Mouse (Mus musculus) heart, adult 9 months (tissue): ENCODE results near the gene Rnf181.
A peak's percentile ranks its signal among the peaks of the same experiment; 100 is the strongest.

ENCODE experiments used
- DNase-seq, 2 experiments: peaks; one replicate each; pipeline ENCODE4 v3.0.0; 2022; ENCODE audit warnings: low spot score in 2 of 2

The Rnf181 gene

DNA sequence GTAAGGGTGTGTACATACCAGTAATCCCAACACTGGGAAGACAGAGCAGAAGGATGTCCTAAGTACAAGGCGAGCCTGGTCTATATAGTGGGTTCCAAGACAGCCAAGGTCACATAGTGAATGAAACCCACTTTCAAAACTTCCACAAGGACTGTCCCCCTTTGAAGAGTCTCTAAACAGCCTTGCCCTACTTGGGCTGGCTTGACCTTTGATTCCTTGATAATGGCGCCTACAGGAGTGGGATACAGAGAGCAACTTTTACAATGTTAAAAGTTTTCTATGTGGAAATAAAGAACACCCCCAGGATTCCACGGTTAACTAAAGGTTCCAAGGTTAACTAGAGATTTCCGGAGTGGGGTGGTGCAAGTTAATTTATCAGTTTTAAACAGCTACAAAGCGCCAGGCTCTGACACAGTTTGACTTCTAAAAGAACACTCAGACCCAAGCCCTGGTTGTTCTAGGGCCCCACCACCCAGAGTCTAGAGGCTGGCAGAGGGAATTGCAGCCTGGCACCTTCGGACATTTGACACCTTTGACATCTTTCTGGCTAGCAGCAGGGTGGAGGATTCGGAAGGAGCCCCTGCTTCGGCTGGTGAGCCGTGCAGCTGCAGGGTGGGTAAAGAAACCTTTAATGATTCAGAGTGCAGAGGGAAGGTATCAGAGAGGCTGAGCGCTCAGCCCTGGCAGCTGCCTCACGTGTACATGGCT lies 6.7 kb downstream of the Rnf181 start:
- no peak for DNase-seq

DNA sequence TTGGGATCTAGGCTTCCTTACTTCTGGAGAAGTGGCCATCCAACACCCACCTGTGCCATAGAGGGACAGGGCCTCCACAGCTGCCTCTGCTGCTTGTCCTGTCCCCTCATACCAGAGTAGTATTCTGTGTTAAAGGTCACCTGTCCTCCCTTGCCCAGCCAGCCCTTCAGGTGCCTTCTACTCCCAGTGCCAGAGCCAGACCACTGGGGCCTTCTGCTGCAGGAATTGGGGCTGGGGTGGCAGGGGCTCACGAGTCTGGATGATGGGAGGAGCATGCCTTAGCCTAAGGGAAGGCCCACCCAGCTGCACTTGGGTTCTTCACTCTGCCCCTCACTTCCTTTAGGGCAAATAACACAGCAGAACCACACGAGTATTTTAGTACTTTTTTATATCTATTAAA lies 7.4 kb downstream of the Rnf181 start:
- no peak for DNase-seq

DNA sequence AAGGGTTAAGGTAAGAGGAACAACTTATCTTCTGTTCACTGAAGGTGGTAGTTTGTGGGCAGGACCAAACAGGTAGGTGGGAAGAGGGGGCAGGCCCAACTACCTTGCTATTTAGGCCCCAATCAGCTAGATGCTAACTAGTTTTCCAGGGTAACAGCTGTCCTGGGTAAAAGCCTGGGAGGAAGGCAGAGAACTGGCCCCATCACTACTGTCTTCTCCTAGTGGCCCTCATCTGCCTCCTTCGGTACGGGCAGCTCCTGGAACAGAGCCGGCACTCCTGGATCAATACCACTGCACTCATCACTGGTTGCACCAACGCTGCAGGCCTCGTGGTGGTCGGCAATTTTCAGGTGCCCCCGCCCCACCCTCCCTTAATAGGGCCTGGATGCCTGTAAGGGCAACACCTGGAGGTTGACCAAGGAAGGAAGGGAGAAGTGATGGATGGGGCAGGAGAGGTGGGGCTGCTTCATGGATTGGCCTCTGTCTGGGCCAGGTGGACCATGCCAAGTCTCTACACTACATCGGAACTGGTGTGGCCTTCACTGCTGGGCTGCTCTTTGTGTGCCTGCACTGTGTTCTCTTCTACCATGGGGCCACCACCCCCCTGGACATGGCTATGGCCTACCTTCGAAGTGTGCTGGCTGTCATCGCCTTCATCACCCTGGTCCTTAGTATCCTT lies 8.5 kb downstream of the Rnf181 start:
- no peak for DNase-seq

DNA sequence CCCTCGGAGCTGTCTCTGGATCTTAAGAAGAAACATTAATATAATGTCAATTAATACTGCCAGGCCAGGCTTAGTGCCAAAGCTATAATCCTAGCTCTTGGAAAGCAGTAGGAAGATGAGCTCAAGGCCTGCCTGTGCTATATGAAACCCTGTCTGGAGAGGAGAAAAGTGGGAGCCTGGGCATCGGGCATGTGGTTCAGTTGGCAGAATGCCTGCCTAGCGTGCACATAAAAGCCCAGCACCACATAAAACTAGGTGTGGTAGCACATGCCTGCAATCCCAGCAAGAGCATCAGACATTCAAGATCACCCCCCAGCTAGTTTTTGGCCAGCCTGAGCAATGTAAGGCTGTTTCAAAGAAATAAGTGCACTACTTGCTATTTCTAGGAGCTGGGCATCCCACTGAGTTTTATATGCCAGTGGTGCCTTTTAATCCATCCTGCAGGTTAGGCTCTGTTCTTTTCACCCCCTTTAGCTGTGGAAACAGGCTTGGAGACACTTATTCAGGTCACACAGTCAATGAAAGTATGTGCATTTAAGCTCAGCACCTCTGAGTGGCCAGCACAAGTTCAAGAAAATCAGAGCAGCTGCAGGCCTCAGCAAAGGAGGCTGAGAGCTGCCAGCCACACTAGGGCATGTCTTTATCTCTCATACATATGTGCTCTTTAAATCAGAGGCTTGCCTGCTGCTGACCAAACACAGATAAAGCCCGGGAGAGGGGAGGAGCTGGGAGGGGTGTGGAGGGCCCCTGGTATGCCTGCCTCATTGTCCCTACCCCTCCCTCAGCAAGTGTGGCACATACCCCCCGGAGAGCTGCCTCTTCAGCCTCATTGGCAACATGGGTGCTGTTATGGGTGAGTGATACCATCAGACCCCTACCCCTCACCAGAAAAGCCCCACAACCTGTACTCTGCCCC lies 9.3 kb downstream of the Rnf181 start:
- DNase-seq: no peak

DNA sequence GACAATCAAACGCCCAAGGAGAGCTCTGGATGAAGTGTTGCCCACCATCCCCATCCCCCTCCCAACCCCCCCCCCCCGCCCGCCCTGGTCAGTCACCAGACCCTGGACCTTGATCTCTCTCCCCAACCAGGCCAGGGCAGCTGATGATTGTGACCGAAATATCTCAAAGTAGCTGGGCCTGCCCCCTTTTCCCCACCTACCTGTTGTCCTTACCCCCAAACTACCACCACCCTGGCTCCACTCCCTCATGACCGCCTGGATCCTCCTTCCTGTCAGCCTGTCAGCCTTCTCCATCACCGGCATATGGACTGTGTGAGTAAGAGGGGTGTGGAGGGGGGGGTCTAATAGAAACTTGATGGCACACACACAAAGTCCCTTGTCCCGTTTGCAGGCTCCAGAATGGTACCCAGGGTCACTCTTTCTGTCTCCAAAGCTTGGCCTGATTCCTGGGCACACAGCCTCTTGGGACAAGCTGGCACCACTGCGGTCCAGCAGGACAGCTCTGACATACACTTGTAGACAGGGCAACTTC lies 10.7 kb downstream of the Rnf181 start:
- no peak for DNase-seq

DNA sequence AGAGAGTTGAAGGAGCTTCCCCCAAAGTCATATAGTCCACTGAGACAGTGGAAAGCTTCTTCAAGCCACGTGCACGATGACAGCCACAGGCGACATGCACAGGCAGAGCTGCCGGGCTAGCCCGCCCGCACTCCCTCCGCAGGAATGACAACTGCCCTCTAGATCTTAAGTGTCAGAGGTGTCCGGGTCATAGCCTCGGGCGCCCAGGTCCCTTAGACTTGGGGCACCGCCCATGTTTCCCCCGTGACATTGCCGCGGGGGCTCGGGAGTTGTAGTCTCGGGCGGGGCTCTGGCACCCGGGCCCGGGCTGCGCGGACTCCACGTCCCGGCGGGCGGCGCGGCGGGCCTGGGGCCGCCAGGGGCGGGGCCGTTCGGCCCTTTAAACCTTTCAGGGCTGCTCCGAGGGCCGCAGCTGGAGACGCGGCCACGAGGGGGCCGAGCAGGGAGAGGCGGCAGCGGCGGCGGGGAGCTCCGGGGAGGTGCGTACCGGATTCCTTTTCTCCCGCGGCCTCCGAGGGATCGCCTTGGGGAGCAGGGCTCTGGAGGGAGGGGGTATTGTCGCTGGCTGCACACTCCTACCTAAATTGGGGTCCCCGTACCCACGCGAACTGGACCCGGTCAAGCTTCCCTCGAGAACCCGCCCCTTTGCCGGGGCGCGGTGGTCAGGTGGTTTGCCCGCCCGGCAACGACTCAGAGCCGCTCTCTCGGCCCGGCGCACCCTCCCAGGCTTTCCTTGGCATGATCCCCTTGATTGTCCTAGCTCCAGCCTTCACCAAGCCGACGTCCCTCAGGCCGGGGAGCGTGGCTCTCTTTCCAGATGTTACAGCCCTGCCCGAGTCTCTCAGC lies 11.5 kb downstream of the Rnf181 start, which contains the start of gene Tmem150a:
TSS of gene Tmem150a (plus strand) at position 382 of the 846 bp plus-strand sequence.
- DNase-seq: peak; percentile 87 to 90

DNA sequence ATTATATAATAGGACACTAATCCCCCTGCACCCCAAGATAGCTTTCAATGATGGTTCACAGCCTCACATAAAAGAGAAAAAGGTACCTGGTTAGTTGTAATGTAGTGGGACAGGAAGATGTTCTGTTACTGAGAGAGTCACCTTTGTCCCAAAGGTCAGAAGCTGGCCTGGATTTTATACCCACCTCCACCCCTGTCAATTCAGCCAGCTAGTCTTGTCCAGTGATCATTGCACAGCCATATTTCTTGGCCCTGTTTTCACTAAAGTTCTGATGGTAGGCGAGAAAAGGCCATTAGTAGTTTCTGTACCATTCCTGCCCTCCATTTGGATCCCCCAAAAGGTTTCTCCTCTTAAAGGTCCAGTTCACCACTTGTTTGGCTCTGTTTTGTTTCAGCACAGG lies 12.7 kb downstream of the Rnf181 start:
- no peak for DNase-seq

DNA sequence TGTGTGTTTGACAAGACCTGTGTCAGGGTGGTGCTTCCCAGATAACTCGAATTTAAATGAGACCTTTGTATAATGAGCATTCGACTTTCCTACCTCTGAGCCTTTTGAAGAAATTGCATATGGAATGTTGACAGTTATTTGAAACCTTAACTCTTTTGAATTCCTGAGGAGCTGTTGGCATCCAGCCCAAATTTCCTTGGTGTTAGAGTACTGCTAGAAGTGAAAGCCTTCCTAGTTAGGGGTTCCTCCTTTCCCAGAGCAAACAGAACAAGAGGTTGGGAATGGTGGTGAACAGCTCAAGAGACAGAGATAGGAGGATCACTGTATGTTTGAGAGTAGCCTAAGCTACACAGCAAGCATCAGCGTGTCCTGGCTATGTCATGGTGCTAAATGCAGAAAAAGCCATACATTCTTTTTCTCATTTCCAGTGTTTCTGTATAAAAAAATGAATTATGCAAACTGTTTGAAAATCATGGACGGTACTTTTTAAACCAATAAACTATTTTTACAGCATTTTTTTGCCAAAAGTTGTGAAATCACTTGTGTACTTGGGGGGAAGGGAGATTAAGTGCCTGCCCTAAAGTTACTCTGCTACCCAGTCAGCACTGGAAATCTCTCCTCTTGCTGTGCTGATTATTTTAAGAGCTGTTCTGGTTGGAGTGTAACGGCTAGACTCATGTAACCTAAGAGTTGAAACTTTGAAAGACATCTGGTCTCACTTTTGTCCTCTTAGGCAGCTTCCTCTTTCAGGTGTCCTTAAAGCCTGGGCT lies 13.9 kb downstream of the Rnf181 start:
- DNase-seq: no peak

DNA sequence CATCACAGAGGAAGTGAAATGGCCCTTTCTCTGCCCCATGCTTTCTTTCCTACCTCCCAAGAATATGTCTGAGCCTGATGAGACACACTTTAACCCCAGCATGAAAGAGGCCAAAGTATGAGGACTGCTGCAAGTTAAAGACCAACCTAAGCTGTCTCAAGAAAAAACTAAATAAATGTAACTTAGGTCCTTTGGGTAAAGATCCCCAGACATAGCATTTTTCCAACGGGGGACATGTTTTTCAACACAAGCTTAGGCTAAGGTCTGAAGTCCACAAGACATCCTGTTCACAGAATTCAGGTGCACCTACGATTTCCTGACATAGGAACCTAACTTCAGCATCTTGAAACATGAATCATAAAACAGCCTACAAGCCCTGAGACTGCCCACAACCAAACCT lies 16.5 kb downstream of the Rnf181 start:
- no peak for DNase-seq

DNA sequence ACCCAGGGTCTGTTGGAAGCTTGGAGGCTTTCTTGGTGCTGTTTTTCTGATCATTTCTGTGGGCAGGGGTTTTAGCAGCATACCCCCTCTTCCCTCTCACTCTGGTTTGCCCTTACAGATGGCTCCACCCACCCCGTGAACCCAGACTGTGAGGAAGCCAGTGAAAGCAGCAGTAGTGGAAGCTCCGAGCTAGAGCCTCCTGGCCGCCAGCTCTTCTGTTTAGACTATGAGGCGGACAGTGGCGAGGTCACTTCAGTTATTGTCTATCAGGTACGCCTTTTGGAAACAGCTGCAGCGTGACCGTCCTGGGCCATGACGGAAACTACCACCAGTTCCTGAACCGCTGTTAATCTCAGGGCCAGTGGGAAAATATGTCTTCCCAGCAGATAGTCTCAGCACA lies 18.3 kb downstream of the Rnf181 start:
- DNase-seq: no peak

DNA sequence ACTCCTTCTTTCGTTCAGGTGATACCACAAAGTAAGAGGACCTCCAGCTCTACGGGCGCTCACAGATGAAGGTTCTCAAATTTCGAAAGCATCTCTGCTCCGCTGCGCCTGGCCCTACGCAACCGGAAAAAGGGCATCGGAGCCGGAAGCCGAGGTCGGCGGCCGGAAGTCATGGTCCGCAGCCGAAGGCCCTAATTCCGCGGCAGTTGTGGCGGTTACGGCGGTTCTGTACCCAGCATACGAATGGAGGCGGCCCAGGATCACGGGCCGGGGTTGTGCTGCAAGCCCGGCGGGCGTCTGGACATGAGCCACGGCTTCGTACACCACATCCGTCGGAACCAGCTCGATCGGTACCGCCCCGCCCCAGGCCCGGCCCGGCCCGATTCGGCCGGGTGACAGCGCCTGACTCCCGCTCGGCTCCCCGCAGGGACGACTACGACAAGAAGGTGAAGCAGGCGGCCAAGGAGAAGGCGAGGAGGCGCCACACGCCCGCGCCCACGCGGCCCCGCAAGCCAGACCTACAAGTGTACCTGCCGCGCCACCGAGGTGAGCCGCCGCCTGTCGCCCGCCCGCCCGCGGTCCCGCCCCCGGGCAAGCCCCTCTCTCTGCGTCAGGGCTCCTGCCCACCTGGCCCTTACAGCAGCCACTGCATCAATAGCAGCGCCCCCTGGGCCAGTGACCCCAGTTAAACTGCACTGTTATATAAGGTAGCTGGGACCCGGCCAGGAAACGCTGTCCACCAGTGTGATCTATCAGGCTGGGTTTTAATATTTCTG lies 19.4 kb downstream of the Rnf181 start, which contains the start of gene 0610030E20Rik:
TSS of gene 0610030E20Rik (plus strand) at position 152 of the 776 bp plus-strand sequence.
- DNase-seq: peak; percentile 80 to 81

DNA sequence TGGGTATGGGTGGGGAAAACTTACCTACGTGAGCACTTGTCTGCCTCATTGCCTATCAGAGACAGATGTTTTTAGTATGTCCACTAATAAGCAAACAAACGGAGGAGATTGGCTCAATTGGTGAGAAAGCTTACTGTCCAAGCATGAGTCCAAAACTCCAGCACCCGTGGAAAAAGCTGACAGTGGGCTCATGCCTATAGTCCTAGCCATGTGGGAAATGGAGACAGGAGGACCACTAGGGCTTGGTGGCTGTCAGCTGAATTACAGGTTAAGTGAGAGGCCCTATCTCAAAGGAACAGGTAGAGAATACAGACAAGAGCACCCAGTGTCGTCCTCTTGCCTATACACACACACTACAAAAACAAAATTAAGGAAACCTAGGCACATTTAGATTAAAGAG lies 20.5 kb downstream of the Rnf181 start:
- DNase-seq: no peak

DNA sequence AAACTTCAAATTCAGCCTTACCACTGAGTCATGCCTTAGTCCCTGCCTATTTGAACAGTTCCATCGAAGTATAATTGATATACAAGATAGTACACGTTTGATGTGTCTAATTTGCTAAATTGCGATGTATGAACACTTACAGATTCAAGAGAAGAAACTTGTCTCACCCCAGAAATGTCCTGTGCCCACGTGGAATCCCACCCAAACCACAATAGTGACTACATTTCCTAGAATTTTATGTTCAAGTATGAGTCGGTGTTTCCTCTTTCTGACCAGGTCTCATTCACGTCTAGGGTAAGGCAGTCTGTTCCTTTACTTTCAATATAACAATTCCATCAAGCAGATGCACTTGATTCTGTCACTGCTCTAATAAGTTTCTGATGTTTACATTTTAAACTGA lies 21.1 kb downstream of the Rnf181 start:
- DNase-seq: no peak

DNA sequence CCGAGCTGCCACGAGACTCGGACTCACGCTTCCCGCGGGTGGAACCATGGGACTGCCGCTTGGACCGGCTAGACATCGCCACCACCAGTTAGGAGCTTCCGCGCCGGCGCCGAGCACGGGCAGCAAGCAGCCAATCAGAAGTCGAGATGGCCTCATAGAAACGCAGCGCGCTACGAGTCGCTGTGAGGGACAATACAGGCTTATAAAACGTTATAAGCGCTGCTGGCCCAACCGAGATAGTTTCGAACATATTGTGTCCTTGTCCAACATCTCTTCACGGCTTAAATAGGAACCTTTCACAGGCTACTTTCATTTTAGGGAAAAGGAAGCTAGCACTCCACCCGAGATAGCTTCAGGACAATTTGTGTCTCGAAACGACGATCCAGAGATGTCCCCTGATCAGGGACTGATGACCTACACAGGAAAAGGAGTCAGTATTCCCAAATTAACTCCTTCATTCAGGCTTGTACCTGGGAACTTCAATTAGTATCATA lies 21.6 kb downstream of the Rnf181 start, which contains the start of gene Usp39:
TSS of gene Usp39 (minus strand) at position 111 of the 494 bp plus-strand sequence.
- DNase-seq: peak; percentile 94

DNA sequence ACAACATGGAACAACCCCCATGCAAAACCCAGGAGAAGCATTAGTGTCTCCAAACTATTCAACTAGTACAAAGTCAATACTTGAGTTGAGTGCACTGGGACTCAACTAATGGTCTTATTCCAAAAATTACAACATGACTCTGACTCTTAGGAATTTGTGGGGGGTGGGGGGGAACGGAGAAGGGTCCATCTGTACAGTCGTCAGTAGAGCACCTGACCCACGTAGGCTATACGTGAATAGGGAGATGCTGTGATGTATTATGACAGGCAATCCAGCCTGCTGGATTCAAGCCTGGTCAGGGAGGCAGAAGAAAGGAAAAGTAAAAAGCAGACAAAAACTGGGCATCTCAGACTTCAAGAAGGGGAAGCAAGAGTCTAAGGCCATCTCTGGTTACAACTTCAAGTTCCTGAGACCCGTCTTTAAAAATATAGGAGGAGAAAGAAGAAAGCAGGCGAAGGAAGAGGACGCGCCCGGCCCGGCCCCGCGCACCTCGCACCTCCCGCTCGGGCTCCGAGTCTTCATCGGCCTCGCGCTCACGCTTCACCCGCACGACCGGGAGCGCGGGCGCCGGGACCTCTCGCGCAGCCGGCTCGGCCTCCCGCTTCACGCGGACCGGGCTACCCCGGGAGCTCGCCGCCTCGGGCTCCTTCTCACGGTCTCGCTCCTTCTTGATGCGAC lies 22.2 kb downstream of the Rnf181 start:
- no peak for DNase-seq

DNA sequence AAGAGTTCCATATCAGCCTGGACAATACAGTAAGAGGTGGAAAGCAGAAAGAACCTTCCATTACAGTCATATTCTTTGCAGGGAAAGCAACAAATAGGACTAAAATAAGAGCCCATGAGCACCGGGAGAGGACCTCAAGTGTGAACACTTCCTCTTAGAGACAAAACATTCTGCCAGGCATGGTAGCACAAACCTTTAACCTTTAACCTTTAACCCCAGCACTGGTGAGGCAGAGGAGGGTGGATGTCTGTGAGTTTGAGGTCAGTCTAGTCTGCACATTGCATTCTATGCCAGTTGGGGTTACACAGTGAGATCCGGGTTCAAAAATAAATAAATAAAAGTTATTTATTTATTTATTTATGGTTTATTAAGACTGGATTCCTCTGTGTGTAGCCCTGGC lies 26.3 kb downstream of the Rnf181 start:
- no peak for DNase-seq

DNA sequence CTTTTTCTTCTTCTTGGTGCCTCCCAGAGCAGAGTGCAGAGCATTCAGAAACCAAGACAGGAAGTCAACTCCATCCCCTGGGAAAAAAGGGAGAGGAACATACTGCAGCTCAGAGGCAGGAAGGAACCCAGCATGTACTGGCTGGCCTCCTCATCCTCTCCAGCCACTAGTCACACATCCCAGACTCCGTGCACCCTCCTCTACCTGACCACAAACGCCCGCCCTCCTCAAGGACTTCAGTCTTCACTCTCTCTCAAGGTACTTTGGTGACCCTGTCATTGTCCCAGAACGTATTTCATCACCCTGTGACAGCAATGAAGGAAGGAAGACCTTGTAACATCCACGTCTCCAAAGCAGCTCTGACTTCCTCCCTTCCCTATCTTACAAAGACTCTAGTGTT lies 33.6 kb downstream of the Rnf181 start:
- DNase-seq: peak in 1 of 2 experiments; percentile 50

DNA sequence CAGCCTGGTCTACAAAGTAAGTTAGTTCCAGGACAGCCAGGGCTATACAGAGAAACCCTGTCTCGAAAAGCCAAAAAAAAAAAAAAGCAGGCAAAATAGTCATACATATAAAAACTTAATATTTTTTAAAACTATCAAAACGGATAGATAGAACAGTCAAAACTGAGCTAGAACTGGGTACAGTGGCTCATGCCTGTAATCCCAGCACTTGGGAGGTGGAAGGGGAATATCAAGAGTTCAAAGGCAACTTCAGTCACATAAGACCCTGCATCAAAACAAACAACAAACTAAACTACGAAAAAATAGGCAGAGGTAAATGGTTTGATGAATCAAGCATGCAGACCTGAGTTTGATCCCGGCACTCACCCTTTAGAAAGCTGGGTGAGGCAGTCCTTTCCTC lies 36.6 kb downstream of the Rnf181 start:
- DNase-seq: no peak

DNA sequence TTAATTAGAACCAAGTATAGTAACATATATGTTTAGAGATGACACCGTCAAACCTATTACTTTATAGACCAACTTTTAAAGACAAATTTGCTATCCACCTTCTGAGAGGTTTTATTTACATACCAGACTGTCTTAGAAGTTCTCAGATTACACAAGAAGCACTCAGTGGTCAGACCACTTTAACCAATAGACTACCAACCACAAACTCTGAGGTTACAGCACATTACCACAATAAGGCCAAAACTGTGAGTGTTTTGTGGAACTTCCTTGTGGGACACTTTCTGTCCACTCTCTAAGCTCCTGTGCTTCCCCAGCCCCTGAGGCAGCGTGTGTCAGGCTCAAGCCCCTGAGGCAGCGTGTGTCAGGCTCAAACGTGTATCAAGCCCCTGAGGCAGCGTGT lies 37.7 kb downstream of the Rnf181 start:
- no peak for DNase-seq
